Mouse (Mus musculus): Measurements from ENCODE around the gene 4930412O13Rik. TPM values are rescaled to one million over a fixed set of nuclear protein-coding genes. Genes with fewer than 3 reads are reported as not detected.

Gene 4930412O13Rik
- polyA plus RNA-seq, 1 experiment from 2014 or later = not detected

DNA sequence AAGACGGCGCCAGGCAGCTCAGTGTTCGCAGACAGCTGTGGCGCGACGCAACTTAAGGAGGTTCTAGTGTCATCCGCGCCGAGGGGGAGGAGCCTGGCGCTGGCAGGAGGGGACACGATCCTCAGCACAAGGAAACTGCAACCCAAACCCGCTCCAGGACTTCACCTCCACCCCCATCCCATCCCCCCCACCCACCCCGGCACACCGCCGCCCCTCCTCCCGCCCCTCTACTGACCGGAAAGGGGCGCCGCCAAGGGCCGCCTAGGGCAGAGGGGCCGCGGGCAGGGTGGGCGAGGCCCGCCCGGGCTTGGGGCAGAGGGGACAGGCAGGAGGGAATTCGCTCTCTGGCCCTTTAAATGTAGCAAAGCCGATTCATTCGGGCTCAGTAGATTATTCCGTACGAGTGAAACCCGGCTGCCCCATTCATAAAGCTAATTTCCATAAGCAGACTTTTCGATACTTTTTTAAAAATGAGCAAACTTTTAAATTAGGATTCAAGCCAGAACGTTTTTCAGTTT, 2.4 kb upstream of the 4930412O13Rik start:
- Histone ChIP-seq H3K4me3 (replicated peaks; ENCODE audit: low read length) (peak overlapping the region; percentile 60), H3K27me3 (ENCODE audit: control insufficient read depth, insufficient read depth, low read length) (peaks cover 68% of the 10 kb centered on the region), H3K4me1 (ENCODE audit: control insufficient read depth, insufficient read depth, low read length) (peaks cover 16% of the 10 kb centered on the region), H3K4me2 (ENCODE audit: low read depth, low read length) (peak overlapping the region; percentile 98), H3K9me3 (replicated peaks; ENCODE audit: control insufficient read depth, low read length) (no peaks in the 10 kb centered on the region), H3K27ac (ENCODE audit: low read length) (peak overlapping the region; percentile 69; the same call in 1 of the 2 replicates), H3K36me3 (ENCODE audit: control insufficient read depth, insufficient read depth, low read length) (no peaks in the 10 kb centered on the region), H3K9ac (ENCODE audit: low read length) (peak overlapping the region; percentile 67)
- under 1% methylated on average over 28 of the region's 33 CpGs for WGBS
- no peak for ATAC-seq (ENCODE audit: insufficient read depth, low FRiP score)

DNA sequence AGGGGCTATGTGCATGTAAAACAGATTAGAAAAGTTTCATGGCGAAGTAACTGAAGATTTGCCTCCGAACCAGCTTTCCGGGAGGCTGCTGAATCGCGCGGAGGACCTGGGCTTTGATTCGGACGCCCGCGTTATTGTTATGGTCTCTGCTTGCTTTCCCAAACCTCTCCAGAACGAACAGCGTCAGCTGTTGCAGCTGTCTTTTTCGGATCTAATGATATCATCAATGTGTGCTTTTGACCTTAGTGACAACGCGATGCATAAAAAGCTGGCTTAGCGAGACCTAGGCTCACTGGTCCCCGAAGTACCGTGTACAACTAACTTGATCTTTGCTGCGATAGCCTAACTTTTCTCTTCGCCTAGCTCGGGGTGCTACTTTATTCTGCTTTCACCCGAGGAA, 2.0 kb upstream of the 4930412O13Rik start:
- Histone ChIP-seq H3K4me2 (ENCODE audit: low read depth, low read length) (peak overlapping the region; percentile 98), H3K4me3 (replicated peaks; ENCODE audit: low read length) (peak overlapping the region; percentile 60), H3K27me3 (ENCODE audit: control insufficient read depth, insufficient read depth, low read length) (peaks cover 66% of the 10 kb centered on the region), H3K36me3 (ENCODE audit: control insufficient read depth, insufficient read depth, low read length) (no peaks in the 10 kb centered on the region), H3K27ac (ENCODE audit: low read length) (peak overlapping the region; percentile 22; the same call in 1 of the 2 replicates), H3K9me3 (replicated peaks; ENCODE audit: control insufficient read depth, low read length) (no peaks in the 10 kb centered on the region), H3K9ac (ENCODE audit: low read length) (peak overlapping the region; percentile 36; the same call in 1 of the 2 replicates), H3K4me1 (ENCODE audit: control insufficient read depth, insufficient read depth, low read length) (peaks cover 16% of the 10 kb centered on the region)
- under 1% methylated on average over 22 of the region's 22 CpGs for WGBS
- ATAC-seq (ENCODE audit: insufficient read depth, low FRiP score) = peak; percentile 12; the same call in 1 of the 2 replicates

DNA sequence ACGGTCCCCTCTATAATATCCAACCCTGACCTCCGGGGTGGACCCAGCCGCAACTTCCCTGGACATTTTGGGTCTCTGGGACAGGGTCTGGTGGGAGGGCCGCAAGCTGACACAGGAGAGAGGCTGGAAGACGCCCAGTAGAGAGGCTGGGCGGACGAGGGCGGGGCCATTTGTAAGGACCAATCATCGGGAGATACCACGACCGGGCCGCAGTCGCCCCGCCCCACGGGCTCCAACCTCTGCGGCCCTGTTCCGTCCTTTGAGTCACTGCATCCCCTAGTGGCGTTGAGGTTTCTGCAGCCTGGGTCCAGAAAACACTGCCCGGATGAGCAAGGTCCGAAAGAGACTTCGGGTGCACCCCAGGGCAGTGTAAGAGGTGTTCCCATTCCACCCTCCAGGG, 1.6 kb upstream of the 4930412O13Rik start:
- Histone ChIP-seq H3K9me3 (replicated peaks; ENCODE audit: control insufficient read depth, low read length) (no peaks in the 10 kb centered on the region), H3K36me3 (ENCODE audit: control insufficient read depth, insufficient read depth, low read length) (no peaks in the 10 kb centered on the region), H3K9ac (ENCODE audit: low read length) (peak overlapping the region; percentile 36; the same call in 1 of the 2 replicates), H3K4me3 (replicated peaks; ENCODE audit: low read length) (peak overlapping the region; percentile 60), H3K4me2 (ENCODE audit: low read depth, low read length) (peak overlapping the region; percentile 98), H3K4me1 (ENCODE audit: control insufficient read depth, insufficient read depth, low read length) (peaks cover 16% of the 10 kb centered on the region), H3K27me3 (ENCODE audit: control insufficient read depth, insufficient read depth, low read length) (peaks cover 63% of the 10 kb centered on the region), H3K27ac (ENCODE audit: low read length) (no peak overlapping the region)
- WGBS = under 1% methylated on average over 21 of the region's 21 CpGs
- ATAC-seq (ENCODE audit: insufficient read depth, low FRiP score) = peak; percentile 97

DNA sequence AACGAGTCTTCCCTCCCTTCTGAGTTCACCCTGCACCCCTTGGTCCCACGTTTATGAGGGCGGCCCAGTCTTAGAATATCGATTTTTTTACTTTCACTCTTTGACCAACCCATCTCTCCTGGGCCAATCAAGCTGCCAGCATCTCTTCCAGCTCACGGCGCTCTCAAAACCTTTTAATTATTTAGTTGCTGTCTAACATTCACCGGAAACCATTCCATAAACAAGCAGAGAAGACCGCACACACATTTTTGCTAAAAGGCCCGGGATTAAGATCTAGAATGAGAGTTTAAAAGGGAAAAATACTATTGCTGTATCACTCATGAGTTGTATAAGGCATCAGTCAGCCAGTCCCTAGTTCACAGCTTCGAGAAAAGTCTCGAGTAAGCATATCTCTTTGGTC, 781 bp upstream of the 4930412O13Rik start:
- no peaks in the 10 kb centered on the region for H3K9me3 ChIP-seq (replicated peaks; ENCODE audit: control insufficient read depth, low read length)
- 0 out of 2 replicates have a peak overlapping the region, but pooled peaks have one; percentile 60 for H3K4me3 ChIP-seq (replicated peaks; ENCODE audit: low read length)
- 9% methylated on average over 11 of the region's 11 CpGs for WGBS
- H3K4me1 ChIP-seq (ENCODE audit: control insufficient read depth, insufficient read depth, low read length) = peaks cover 16% of the 10 kb centered on the region
- peak overlapping the region; percentile 98; the same call in 1 of the 2 replicates for H3K4me2 ChIP-seq (ENCODE audit: low read depth, low read length)
- H3K27ac ChIP-seq (ENCODE audit: low read length) = no peak overlapping the region
- no peaks in the 10 kb centered on the region for H3K36me3 ChIP-seq (ENCODE audit: control insufficient read depth, insufficient read depth, low read length)
- H3K9ac ChIP-seq (ENCODE audit: low read length) = no peak overlapping the region
- ATAC-seq (ENCODE audit: insufficient read depth, low FRiP score) = no peak
- H3K27me3 ChIP-seq (ENCODE audit: control insufficient read depth, insufficient read depth, low read length) = peaks cover 67% of the 10 kb centered on the region

DNA sequence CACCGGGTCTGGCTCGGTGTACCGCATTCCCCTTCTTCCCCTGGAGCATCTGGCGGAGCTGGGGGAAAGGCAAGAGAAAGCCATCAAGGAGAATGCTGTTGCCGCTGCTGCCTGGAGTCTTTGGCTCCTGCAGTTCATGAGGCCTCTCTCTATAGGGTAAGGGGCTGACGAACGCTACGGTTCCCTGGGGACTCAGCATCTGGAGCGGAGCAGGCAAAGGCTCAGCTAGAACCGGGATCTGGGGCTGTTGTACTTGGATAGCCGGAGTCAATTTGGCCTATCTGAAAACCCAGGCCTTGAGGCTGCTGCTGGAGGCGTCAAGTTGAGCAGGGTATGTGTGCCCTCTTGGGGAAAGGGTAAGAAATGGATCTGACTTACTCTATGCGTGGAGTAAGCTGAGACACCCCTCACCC, 565 bp downstream of the 4930412O13Rik start:
- ATAC-seq (ENCODE audit: insufficient read depth, low FRiP score) = no peak
- H3K4me1 ChIP-seq (ENCODE audit: control insufficient read depth, insufficient read depth, low read length) = peaks cover 16% of the 10 kb centered on the region
- peak overlapping the region; percentile 28 for H3K4me3 ChIP-seq (replicated peaks; ENCODE audit: low read length)
- peaks cover 66% of the 10 kb centered on the region for H3K27me3 ChIP-seq (ENCODE audit: control insufficient read depth, insufficient read depth, low read length)
- H3K9ac ChIP-seq (ENCODE audit: low read length) = no peak overlapping the region; the same call in 1 of the 2 replicates
- peak overlapping the region; percentile 44; the same call in 1 of the 2 replicates for H3K4me2 ChIP-seq (ENCODE audit: low read depth, low read length)
- H3K9me3 ChIP-seq (replicated peaks; ENCODE audit: control insufficient read depth, low read length) = no peaks in the 10 kb centered on the region
- no peaks in the 10 kb centered on the region for H3K36me3 ChIP-seq (ENCODE audit: control insufficient read depth, insufficient read depth, low read length)
- no peak overlapping the region for H3K27ac ChIP-seq (ENCODE audit: low read length)
- 4% methylated on average over 13 of the region's 13 CpGs for WGBS

DNA sequence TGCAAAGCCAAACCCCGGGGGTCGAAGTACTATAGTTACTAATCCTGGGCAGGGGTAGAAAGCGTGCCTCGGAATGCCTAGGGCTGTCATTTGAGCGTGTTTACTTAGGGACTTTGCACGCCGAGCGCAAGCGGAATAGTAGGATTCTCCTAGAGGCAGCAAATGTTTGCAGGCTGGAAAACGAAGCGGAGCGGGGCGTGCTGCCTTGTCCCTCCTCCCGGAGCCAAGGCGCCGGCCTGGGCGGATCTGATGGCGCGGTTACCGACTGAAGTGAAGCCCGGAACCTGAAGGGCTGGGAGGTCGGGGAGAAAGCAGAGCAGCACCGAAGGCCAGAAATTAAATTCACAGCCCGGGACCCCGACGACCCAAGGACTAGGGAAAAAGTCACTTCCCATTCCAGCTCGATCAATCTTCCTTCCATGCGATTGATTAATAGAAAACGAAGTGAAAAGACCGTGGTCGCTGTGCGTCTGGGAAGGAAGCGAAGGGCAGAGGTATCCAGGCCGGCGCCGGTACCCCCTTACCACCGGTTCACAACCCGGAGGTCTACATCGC, 1.4 kb downstream of the 4930412O13Rik start:
- H3K4me1 ChIP-seq (ENCODE audit: control insufficient read depth, insufficient read depth, low read length) = peaks cover 12% of the 10 kb centered on the region
- no peak overlapping the region for H3K27ac ChIP-seq (ENCODE audit: low read length)

DNA sequence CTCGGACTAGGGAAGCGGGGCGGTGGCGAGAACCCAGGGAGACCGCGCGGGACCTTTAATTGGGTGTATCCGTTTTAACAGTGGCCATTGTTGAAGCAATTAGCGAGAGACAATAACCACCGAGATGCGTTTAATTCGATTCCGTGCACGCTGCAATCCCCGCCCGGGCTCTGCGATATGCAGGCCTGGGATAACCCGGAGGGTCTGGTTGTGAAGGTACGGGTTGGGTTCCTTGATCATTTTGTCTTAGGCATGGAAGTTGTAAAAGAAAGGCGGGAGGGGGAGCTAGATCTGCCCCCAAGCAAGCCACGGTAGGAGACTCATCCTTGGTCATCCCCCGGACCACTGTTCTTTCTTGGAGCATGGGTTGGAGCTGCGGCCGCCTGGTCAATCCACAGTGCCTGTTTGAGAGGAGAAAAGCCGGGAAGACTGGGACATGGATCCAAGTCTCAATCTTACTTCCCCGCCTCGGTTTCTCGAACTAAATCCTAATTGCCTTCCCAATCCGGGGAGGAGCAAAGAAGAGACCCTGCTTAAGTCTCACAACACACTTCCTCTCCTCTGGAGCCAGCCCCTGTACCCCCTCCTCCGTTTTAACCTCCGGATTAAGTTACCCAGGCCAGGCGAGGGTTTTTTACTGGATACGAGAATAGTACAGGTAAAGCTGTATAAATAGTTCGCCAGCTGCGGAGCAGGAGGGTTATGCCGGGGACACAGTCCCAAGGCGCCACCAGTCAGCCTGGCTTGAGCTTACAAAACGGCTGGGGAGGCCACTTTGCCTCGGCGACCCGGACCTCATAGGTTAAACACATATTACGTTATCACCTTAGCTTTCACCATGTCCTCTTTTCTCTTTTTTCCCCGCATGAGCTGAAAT, 2.1 kb downstream of the 4930412O13Rik start:
- Histone ChIP-seq H3K9ac (ENCODE audit: low read length) (no peak overlapping the region), H3K27ac (ENCODE audit: low read length) (no peak overlapping the region), H3K4me2 (ENCODE audit: low read depth, low read length) (peak overlapping the region; percentile 49), H3K9me3 (replicated peaks; ENCODE audit: control insufficient read depth, low read length) (no peaks in the 10 kb centered on the region), H3K4me1 (ENCODE audit: control insufficient read depth, insufficient read depth, low read length) (peaks cover 10% of the 10 kb centered on the region), H3K4me3 (replicated peaks; ENCODE audit: low read length) (peak overlapping the region; percentile 31), H3K27me3 (ENCODE audit: control insufficient read depth, insufficient read depth, low read length) (peaks cover 79% of the 10 kb centered on the region), H3K36me3 (ENCODE audit: control insufficient read depth, insufficient read depth, low read length) (no peaks in the 10 kb centered on the region)
- no peak for ATAC-seq (ENCODE audit: insufficient read depth, low FRiP score)
- WGBS = 1% methylated on average over 43 of the region's 43 CpGs

More for the DNA sequence above, 1.4 kb downstream of the 4930412O13Rik start:
- H3K36me3 ChIP-seq (ENCODE audit: control insufficient read depth, insufficient read depth, low read length) = no peaks in the 10 kb centered on the region
- WGBS = under 1% methylated on average over 39 of the region's 39 CpGs
- ATAC-seq (ENCODE audit: insufficient read depth, low FRiP score) = no peak
- H3K9ac ChIP-seq (ENCODE audit: low read length) = no peak overlapping the region
- H3K9me3 ChIP-seq (replicated peaks; ENCODE audit: control insufficient read depth, low read length) = no peaks in the 10 kb centered on the region
- H3K27me3 ChIP-seq (ENCODE audit: control insufficient read depth, insufficient read depth, low read length) = peaks cover 72% of the 10 kb centered on the region
- peak overlapping the region; percentile 49 for H3K4me2 ChIP-seq (ENCODE audit: low read depth, low read length)
- peak overlapping the region; percentile 31 for H3K4me3 ChIP-seq (replicated peaks; ENCODE audit: low read length)

DNA sequence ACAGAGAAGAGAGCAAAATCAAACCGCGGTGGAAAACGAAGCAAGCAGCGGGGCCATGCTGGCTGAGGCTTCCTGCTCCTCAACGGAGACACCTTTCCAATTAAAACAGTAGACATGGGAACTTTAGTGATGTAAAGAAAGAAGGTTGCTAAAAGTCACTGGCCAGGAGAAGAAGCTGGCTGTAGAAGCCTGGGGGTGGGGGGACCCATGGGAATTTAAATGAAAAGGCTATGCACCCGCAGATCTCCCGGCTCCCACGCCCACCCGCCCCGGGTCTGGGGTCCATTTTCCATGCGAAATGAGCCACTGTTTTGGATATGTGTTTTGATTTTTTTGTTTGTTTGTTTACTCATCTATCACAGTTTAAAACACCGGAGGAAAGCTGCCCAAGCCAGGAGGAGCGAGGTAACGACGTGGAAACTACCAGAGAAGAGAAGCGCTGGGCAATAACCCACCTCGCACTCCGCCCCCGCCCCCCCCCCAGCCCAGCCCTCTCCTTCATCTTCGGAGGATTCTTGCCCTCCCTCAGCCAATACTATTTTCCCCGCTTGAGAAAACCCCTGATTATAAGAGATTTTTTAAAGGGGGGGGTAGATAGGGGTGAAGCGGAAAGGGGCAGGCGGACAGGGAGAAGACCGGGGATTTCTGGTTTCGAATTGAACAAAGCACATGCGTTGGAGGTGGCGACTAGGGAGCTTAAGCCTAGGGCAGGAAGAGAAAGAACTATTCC, 2.9 kb downstream of the 4930412O13Rik start:
- WGBS = under 1% methylated on average over 27 of the region's 27 CpGs
- Histone ChIP-seq H3K9me3 (replicated peaks; ENCODE audit: control insufficient read depth, low read length) (no peaks in the 10 kb centered on the region), H3K4me3 (replicated peaks; ENCODE audit: low read length) (peak overlapping the region; percentile 31; the same call in 1 of the 2 replicates), H3K4me1 (ENCODE audit: control insufficient read depth, insufficient read depth, low read length) (peaks cover 10% of the 10 kb centered on the region), H3K4me2 (ENCODE audit: low read depth, low read length) (peak overlapping the region; percentile 49; the same call in 1 of the 2 replicates), H3K9ac (ENCODE audit: low read length) (no peak overlapping the region), H3K27ac (ENCODE audit: low read length) (no peak overlapping the region), H3K27me3 (ENCODE audit: control insufficient read depth, insufficient read depth, low read length) (peaks cover 86% of the 10 kb centered on the region), H3K36me3 (ENCODE audit: control insufficient read depth, insufficient read depth, low read length) (no peaks in the 10 kb centered on the region)
- ATAC-seq (ENCODE audit: insufficient read depth, low FRiP score) = no peak

All from stomach, embryonic 16.5 days (tissue).